Mouse (Mus musculus): ENCODE measurements at regions not wholly inside any gene's neighbourhood (a gene's known extent, or its start where the extent isn't known, plus 50 kb on each side); places are given as distances from the start of the nearest gene placed in this dataset.

DNA sequence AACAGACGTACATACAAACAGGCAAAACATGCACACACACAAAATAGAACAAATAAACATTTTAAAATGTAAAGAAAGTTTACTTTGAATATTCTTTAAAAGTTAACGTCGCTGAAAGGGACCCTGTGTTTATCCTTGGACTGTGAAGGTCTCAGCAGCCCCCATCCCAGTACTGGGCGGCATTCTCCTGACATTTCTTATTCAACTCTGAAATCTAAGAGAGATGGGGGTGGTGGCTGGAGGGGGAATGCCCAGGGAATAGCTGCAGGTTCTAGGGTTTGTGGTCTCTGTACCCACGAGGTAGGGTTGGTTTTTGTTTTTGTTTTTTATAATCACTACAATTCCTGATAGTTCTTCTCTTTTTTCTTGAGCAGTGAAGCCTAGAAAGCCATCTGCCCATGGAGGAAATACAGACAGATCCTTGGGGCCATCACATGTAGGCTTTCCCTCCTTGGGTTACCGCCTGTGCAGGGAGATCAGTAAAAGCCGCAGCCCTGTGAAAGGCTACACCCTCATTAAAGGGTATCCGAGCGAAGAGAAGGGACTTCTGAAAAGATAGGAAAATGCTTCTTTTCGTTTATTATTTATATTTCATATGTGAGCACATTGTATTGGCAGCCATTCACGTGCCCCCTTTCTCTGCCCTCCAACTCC lies 338.0 kb upstream of the Gm10131 start:
- TF ChIP-seq POLR2A (IDR thresholded peaks at IDR 0.05; ENCODE audit: extremely low read depth, insufficient read depth, low read length), result no peak
- TF ChIP-seq CTCF (IDR thresholded peaks at IDR 0.05; ENCODE audit: low read depth, low read length), result no peak
